Mouse (Mus musculus) gastrocnemius, postnatal 4 days (tissue): ENCODE measurements at regions not wholly inside any gene's neighbourhood (a gene's known extent, or its start where the extent isn't known, plus 50 kb on each side); places are given as distances from the start of the nearest gene placed in this dataset.

ENCODE experiments used
- DNase-seq, 2 experiments: peaks; one replicate each; pipeline ENCODE4 v3.0.0; 2021 to 2022; ENCODE audit warnings: low spot score in 2 of 2, mixed read lengths in 2 of 2

DNA sequence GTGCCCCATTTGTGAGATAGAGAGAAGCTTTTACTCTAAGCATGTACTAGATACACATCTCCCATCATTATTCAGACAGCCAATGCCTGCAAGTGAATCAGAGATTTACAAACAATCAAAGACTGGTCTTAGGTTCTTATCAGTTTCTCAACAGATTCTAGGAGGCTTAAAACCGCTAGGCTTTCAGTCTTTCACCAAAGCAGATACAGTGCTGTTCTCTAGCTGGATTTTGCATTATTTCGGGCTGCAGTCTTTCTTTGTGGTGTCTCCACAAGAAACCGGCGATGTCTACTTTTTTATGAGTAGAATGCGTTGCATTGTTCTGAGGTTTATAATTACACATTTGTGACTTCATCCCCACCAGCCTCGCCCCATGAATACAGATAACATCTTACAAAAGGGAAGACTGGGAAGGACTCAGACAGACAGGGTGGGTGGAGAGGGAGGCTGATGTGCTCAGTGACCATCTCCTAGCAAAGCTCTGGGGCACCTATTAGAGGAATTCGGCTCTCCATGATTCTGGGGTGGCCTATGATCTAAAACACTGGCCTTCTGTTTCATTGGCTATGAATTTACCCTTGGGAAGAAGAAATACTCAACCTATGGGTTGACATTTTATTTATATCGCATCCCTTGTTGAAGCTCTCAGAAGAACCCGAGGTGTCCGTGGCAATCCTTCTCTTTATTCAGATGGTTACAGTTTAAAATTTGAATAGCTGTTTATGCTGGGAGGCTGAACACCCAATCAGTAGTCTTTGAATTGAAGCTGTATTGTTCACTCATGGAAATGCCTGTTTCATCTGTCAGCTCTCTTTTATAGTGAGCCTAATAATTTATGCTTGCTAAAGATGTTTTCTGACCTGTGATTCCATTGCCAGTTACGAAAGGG lies 343.8 kb downstream of the Tmem161b start:
- no peak for DNase-seq

DNA sequence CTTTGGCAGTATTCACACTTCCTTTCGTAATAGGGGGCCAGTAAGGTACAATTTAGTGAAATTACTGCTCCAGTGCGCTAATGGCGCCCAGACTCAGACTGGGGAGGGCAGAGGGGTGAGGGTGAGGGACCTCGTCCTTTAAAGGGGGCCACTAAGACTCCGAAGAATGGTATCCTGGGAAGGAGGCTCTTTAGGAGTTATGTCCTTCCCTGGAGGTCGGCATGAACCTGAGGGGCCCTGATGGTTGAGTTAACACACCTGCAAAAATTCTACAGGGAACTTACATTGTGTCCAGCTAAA lies 344.4 kb downstream of the Tmem161b start:
- no peak for DNase-seq

DNA sequence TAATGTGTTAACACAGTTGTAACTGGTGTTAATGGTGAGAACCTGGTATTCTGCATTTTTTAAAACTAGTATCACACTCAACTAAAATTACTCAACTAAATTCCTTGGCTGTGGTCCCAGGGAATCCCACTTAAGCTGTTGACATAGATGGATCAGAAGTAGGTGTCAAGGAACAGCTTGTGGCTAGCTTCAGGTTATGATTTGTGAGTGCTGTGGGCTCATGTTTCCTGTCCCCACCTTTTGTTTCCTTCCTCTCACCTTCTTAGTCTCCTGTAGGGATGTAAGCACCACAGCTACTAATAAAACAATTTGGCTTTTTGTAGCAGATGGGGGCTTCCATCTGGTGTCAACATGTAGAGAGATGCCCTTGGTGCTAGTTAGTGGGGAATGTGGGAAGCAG lies 347.3 kb downstream of the Tmem161b start:
- no peak for DNase-seq

DNA sequence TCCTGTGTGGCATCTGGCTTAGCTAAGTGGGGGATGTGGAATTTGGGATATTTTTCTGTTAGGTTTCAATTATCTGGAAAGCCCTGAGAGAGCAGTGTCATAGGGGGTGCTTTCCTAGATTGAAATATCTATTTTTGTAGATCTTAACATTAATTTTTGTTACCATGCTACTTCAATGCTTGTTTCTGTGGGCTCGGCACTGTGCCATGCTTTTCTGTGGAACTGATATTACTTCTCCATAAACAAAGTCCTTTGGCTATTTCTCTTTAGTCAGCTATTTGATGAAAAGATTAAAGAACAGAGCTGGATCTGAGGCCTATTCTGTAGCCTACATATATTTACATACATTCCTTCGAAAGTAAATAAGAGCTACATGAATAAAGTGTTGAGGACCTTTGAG lies 348.1 kb downstream of the Tmem161b start:
- DNase-seq: no peak

DNA sequence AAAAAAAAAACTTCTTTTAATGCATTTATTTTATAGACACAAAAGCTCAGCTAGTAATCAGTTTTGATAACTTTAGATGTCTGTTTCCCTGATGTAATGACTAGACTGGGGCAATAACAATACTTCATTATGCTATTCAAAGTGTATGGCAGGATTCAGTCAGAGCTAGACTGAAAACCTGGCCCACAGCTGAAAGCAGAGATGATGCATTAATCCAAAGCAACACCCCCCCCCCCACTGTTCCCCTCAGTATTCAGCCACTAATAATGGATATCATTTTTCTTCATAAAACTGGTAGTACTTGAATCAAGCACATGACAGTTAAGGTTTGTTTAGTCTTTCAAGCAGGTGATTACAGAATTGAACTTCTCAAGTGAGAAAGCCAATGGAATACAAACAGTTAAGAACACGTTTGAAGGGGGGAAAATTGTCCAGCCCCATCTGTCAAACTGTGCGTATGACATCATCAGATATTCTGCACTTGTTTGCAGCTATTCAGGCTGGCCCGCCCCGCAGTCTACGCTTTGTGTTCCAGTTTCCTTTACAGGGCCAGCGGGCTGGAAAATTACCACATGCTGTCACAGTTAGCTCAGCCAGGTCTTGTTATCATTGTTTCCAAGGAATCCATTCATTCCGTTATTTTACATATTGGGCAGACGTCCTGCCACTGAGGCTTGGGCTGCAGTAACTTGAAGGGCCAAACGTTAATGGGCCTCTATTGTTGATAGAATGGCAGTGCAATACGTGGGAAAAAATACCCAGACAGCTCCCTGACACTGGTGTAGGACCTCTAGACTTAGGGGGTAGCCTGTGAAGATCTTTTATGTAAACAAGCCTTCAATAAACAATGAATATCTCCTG lies 349.1 kb downstream of the Tmem161b start:
- DNase-seq: no peak

DNA sequence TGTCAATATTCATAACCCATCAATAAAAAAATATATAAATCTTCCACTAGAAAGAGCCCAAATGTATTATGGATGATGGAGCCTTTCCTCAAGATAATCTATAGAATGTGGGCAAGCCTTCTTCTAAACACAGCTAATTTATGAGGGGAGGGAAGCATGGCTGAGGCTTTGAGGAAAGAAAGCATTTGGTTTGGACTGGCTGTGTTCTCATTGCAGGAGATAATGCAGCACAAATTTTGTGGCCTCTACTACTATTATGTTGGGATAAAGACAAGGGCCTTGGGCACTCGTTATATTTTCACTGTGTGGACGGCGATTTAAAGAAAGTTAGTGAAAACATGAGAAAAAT lies 349.7 kb downstream of the Tmem161b start:
- DNase-seq: no peak

DNA sequence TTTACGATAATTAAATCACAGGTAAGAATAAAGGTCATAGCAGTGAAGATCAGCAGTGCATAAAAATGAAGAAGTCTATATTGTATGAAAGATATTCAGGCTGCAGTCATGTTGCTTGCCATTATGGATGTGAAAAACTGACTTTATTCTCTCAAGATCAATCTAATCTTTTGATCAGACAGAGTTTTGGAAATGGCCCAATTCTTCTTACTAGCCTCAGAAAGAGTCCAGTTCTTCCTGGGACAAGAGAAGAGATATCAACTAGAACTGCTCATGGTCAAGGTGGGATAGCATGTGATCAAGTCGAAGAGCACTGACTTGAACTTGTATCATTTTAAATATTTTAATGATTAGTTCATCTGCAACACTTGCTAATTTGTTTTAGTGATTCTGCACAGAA lies 350.1 kb downstream of the Tmem161b start:
- DNase-seq: no peak

DNA sequence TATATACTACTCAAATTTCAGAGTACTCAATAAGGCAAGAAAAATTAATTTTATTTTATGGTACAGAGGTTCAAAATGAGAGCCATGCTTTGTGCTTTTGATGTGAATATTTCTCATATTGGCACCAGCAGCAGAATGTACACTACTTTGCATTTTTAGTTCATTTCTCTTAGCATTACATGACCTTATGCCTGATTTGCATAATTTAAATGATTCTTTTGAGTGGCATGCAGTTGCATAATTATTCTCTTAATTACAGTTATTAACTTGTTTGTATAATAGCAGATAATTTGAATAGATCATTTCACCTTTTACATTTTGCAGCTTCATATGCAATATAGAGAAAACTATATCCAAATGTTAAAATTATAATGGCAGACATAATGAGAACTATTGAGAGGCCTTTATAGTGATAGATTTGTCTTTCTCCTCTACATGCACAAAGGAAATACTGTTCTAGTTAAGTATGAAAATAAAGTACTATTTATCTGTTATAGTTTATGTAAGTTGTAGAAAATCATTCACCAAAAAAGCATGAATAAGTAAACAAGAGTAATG lies 374.6 kb downstream of the Tmem161b start:
- no peak for DNase-seq

DNA sequence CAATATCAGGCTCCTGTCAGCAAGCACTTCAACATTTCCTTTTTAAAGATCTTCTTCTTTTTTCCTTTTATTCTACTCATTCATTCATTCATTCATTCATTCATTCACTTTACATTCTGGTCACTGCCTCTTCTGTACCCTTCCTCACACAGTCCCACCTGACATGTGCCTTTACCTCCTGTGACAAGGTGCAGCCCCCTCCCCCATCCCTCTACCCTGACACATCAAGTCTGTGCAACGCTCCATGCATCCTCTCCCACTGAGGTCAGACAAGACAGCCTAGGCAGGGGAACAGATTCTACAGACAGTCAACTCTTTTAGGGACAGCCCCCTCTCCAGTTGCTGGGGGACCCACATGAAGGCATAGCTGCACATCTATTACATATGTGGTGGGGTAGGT lies 380.5 kb downstream of the Tmem161b start:
- DNase-seq: no peak

DNA sequence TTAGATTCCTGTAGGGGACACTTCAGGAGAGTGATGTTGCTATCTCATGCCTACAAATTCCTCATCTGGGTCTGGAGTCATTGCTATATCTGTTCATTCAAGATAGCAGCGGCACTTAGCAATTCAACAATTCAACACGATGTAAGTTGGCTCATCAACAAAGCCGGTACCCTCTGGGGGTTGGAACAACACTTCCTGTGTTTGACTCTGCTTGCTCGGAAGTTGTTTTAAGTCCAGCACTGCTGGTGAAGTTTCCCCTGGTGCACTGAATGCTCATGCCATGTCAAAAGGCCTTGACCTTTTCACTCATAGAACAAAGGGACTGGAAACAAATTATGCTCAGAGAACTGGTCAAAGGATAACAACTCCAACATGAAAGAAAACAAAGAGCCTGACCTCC lies 390.4 kb downstream of the Tmem161b start:
- no peak for DNase-seq

DNA sequence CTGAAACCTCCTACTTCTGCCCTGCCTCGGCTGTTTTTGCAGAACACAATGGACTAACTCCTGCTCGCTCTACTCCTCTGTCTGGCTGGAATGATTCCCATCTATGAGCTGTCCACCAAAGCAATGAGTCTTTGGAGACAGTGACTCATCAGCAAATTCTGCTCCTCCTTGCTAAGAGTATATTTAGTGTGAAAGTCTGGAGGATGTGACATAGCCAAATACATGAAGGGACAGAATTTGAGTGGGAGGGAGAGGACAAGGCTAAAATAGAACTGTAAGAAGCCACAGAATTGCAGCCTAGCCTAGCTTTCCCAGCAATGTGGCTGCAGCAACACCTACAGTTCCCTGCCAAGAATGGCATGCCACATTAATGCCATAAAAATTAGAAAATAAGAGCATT lies 390.9 kb downstream of the Tmem161b start:
- DNase-seq: no peak

DNA sequence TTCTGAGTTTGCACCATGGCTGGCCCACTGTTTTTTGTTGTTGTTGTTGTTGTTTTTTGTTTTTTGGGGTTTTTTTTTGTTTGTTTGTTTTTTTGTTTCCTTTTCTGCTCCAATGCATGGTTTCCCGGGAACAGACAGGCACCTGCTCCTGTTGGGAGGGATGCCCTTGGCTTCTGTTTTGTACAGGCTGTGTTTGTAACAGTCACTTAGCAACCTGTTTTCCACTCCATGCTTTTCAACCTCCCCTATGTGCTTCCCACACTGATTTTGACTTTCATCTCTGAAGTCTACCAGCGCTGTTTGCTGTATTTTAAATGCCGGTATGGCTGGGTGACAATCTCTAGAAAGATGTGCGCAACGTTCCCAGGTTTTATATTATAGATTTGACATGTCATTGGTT lies 402.6 kb downstream of the Tmem161b start:
- DNase-seq: no peak

DNA sequence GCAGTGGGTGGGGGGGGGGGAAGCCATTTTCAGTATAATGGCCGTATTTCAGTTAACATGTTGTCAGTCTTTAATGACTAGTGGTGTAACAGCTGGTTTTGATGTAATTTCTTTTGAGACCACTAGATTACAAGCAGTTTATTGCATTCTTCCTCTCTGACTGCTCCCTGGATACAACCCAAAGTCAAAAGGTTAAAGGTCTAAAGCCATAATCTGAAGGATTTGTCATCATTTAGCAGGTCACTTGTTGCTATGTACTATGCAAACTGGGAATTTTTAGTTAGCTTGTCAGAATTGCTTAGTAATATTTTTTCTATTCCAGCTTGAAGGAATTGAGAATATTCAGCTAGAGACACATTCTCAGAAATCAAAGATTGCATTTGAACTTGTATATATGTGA lies 403.4 kb downstream of the Tmem161b start:
- DNase-seq: no peak

DNA sequence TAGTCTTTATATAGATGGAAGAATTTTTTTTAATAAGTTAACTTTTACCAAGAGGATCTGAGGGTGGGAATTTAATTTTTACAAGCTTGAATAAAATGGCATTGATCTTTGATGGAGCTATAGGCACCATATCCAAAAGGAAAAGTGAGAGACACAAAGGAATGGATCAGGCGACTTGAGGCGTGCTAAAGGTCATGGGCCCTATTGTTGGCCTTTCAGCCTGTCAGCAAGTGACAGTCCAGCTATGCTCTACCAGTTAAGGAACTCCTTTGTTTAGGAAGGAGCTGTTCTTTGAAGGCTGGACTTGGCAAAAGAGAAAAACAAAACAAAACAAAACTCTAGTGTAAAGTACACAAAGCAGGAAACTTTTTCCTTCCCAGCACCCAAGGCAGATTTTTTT lies 403.8 kb downstream of the Tmem161b start:
- DNase-seq: no peak

DNA sequence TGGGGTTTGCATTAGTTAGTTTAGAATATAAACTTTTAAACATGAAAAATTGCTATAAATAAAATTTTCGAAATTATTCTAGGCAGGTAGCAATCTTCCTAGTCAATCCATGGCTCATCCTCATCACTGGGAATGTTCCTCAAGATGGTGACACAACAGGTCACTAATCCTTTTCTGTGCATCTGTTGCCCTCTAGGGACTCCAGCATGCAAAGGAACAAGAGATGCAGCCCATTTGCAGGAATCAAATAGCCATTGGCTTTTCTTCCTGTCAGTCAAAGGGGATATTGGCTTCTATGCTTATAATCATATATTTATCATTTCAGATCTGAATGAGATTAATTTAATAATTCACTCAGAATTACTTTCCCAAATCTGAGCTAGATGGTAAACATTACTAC lies 404.3 kb downstream of the Tmem161b start:
- DNase-seq: no peak

DNA sequence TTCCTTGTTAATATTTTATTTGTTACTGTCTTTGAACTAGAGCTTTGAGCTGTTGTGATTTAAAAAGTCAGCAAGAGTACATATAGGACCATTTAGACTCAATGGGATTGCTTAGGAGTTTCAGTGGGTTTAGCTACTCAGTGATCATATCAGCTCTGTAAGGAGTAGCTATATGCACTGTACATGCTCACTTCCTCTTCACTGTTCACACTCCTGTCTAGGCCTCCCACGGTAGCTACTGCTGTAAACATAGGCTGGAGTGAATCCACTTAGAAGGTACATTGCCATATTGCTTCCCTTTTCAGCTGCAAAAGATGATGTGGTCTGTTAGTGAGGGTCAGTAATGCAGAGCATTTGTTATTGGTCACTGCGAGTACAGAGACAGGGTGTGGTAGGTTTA lies 408.6 kb downstream of the Tmem161b start:
- DNase-seq: no peak

DNA sequence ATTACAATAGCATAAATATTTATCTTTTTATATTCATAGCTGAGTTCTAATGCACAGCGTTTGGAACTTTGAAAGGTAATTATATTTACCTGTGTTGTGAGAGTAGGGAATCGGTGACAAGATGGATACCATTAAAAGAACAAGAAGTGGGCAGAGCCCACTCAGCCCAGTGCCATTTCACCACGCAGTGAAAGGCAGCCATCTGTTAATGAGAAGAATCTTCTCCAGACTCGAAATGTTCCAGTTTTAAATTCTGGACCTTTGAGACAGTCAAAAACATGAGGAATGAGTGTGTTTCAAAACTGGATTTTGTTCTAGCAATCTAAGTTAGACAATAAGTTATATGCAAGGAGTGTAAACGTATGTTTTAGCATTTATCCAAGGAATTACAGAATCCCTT lies 410.4 kb downstream of the Tmem161b start:
- no peak for DNase-seq

DNA sequence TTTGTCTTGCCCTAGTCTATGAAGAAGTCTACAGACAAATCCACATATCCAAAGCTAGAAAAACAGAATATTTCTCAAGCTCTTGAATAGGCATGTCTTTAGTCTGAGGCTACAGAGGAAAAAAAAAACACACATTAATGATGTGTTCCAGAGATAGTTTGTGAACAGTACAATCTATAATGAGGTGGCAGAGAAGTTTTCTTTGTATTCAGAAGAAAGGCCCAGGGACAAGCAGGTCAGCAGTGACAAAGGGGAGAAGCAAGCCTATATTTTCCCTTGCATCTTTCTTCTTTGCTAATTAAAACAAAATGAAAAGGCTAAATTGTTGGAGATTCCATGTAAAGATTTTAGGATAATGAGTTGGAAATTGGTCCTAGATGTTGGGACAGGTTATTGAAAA lies 414.7 kb downstream of the Tmem161b start:
- no peak for DNase-seq

DNA sequence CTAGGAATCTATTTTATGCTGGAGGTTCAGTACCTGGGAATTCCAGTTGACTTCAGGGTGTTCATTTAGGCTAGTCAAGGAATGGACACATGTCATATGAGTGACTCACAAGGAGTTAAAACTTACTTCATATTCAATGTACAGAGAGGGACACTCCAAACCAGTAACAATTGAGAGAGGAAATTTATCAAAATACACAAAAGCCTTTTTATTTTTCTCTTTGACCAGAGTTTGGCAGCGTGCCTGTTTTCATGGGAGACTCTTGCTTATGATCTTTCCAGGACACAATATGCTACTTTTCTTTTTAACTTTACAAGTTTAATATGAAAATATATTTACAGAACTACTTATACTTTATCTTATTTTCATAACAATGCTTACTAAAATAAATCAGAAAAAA lies 415.5 kb downstream of the Tmem161b start:
- peak in 1 of 2 experiments; percentile 10 for DNase-seq

DNA sequence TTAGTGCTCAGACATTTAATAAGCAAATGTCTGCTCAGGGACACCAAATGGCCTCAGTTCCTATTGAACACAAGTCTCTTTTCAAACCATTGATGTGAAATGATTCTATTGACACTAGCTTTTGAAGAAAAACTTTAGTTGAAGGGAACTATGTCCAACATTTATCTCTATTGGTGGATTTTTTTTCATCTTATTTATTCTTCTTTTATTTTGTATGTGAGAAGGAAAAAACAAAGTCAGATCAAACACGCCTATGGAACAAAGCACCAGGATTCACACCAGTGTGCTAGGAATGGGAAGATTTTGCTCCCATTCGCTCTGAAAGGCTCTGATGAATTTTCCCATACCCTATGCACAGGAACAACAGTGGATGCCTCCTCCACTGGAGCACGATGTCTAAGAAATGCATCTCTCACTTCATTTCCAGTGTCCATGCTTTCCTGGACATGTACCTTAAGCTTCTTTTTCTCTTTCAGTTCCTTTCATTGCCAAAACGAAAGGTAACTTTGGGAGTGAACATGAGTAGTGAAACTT lies 416.4 kb downstream of the Tmem161b start:
- DNase-seq: no peak

DNA sequence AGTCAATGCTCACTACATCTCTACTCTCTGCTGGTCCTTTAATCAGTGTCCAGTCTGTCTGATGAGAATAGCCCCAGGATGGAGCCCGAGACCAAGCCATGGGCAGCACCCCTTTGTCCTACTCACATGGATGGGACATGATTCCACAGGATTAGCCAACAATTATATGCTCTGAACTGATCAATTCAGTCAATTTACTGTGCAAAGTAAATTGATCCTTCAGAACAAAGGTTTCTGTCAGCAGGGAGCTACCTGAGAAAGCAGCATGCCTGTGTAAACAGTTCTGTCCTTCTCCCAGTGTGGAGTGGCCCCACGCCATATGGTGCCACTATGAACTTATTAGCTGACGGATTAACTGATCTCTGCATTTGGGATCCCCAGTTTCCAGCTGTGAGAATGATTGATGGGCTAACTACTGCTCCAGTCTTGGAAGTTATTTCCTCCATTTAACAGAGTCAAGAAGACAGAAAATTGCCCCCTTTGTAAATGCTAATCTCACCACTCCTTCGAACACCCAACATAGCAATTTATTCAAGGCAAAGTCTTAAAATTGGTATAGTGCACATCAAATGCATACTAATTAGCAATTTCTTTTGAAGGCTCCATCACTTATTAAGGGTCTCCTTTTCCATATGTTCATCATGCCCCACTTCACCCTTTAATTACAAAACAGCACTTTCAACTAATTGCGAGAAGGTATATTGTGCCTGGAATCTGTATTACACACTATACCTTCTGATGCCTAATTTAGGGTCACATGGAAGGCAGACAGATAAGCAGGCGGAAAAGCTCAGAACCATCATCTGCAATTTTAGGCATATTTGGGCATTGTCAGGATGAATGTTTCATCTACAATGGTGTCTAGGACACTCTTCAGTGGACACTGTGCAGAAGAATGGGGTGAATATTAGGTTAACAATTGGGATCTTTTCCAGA lies 417.3 kb downstream of the Tmem161b start:
- DNase-seq: no peak
